Mouse (Mus musculus): ENCODE measurements at regions not wholly inside any gene's neighbourhood (a gene's known extent, or its start where the extent isn't known, plus 50 kb on each side); places are given as distances from the start of the nearest gene placed in this dataset.

- in situ Hi-C loops (cut with MboI, MseI): no loop called here
Measured at GRCm38 (mm10) chr2:170294657-170295056, 133.0 kb downstream of the Bcas1 start.

GRCm38 (mm10) chr2:170291841-170292655 is 135.6 kb downstream of the Bcas1 start:
- in situ Hi-C loops (cut with MboI, MseI): no loop called here

GRCm38 (mm10) chr2:170289378-170289960 is 138.2 kb downstream of the Bcas1 start:
- in situ Hi-C loops (cut with MboI, MseI): no loop called here

- in situ Hi-C loops (cut with MboI, MseI): no loop called here
Measured at GRCm38 (mm10) chr2:170288787-170289186, 138.9 kb downstream of the Bcas1 start.

- in situ Hi-C loops (cut with MboI, MseI): no loop called here
Measured at GRCm38 (mm10) chr2:170288196-170288595, 139.4 kb downstream of the Bcas1 start.

GRCm38 (mm10) chr2:170287301-170287885 is 139.5 kb upstream of the Zfp217 start:
- in situ Hi-C loops (cut with MboI, MseI): no loop called here

- in situ Hi-C loops (cut with MboI, MseI): no loop called here
Measured at GRCm38 (mm10) chr2:170286773-170287172, 138.9 kb upstream of the Zfp217 start.

GRCm38 (mm10) chr2:170282463-170282862 is 134.6 kb upstream of the Zfp217 start:
- in situ Hi-C loops (cut with MboI, MseI): no loop called here

- in situ Hi-C loops (cut with MboI, MseI): no loop called here
Measured at GRCm38 (mm10) chr2:170281311-170282008, 133.6 kb upstream of the Zfp217 start.

GRCm38 (mm10) chr2:170280733-170281132 is 132.8 kb upstream of the Zfp217 start:
- in situ Hi-C loops (cut with MboI, MseI): no loop called here

GRCm38 (mm10) chr2:170277896-170278295 is 130.0 kb upstream of the Zfp217 start:
- in situ Hi-C loops (cut with MboI, MseI): no loop called here

- in situ Hi-C loops (cut with MboI, MseI): no loop called here
Measured at GRCm38 (mm10) chr2:170277182-170277767, 129.4 kb upstream of the Zfp217 start.

- in situ Hi-C loops (cut with MboI, MseI): no loop called here
Measured at GRCm38 (mm10) chr2:170275687-170276086, 127.8 kb upstream of the Zfp217 start.

- in situ Hi-C loops (cut with MboI, MseI): loop anchor here (5.0 kb wide), 3 partner anchors 72 to 153 kb away; no protein-coding TSS in a partner anchor
Measured at GRCm38 (mm10) chr2:170269926-170270577, 122.1 kb upstream of the Zfp217 start.

- in situ Hi-C loops (cut with MboI, MseI): loop anchor here (5.0 kb wide), 2 partner anchors 79 to 151 kb away; no protein-coding TSS in a partner anchor
Measured at GRCm38 (mm10) chr2:170268080-170268479, 120.2 kb upstream of the Zfp217 start.

- in situ Hi-C loops (cut with MboI, MseI): loop anchor here (5.0 kb wide), 2 partner anchors 80 to 150 kb away; no protein-coding TSS in a partner anchor
Measured at GRCm38 (mm10) chr2:170267152-170267551, 119.2 kb upstream of the Zfp217 start.

- in situ Hi-C loops (cut with MboI, MseI): loop anchor here (5.0 kb wide), 2 partner anchors 81 to 149 kb away; no protein-coding TSS in a partner anchor
Measured at GRCm38 (mm10) chr2:170266407-170267101, 118.7 kb upstream of the Zfp217 start.

GRCm38 (mm10) chr2:170263594-170263993 is 115.7 kb upstream of the Zfp217 start:
- in situ Hi-C loops (cut with MboI, MseI): no loop called here

- in situ Hi-C loops (cut with MboI, MseI): no loop called here
Measured at GRCm38 (mm10) chr2:170261191-170261590, 113.3 kb upstream of the Zfp217 start.
